Mouse (Mus musculus) neural tube, embryonic 14.5 days (tissue): Measurements from ENCODE around the gene Armc9. TPM values are rescaled to one million over a fixed set of nuclear protein-coding genes. Genes with fewer than 3 reads are reported as not detected.

Experiments
- ATAC-seq: fragments of 200-750 bp; cut with Nextera tagmentation; 2 replicates; pipeline ENCODE4 v1.8.0; 2017; ENCODE audit warnings: low read depth, mild to moderate bottlenecking, moderate TSS enrichment, moderate library complexity
- H3K27ac ChIP-seq: fragments of 300-500 bp; sonication (generic); 2 replicates; pipeline ENCODE4 v1.5.1; 2014; ENCODE audit warnings: low read depth, mild to moderate bottlenecking, control low read depth, low read length, moderate library complexity, mixed read lengths
- H3K27me3 ChIP-seq: fragments of 300-500 bp; sonication (generic); 2 replicates; pipeline ENCODE4 v1.6.1; 2014; ENCODE audit warnings: low read length; ENCODE audit not compliant: control insufficient read depth, insufficient read depth
- H3K36me3 ChIP-seq: fragments of 300-500 bp; sonication (generic); 2 replicates; pipeline ENCODE4 v1.6.1; 2014; ENCODE audit warnings: low read length, mixed read lengths; ENCODE audit not compliant: control insufficient read depth, insufficient read depth
- H3K4me1 ChIP-seq: fragments of 300-500 bp; sonication (generic); 2 replicates; pipeline ENCODE4 v1.6.1; 2014; ENCODE audit warnings: low read length; ENCODE audit not compliant: control insufficient read depth, insufficient read depth
- H3K4me2 ChIP-seq: fragments of 300-500 bp; sonication (generic); 2 replicates; pipeline ENCODE4 v1.6.1; 2014; ENCODE audit warnings: mild to moderate bottlenecking, low read depth, low read length, control low read depth
- H3K4me3 ChIP-seq: fragments of 300-500 bp; sonication (generic); 2 replicates; pipeline ENCODE4 v1.5.1; 2014; ENCODE audit warnings: low read depth, low read length, control low read depth, mixed read lengths
- H3K9ac ChIP-seq: fragments of 300-500 bp; sonication (generic); replicated peaks from 2 replicates; pipeline ENCODE4 v1.6.1; 2014; ENCODE audit warnings: low read depth, mild to moderate bottlenecking, control low read depth, low read length, mixed read lengths
- H3K9me3 ChIP-seq: fragments of 300-500 bp; sonication (generic); 2 replicates; pipeline ENCODE4 v1.6.1; 2016; ENCODE audit warnings: low read length; ENCODE audit not compliant: control insufficient read depth
- WGBS: fragments of 180-500 bp; shearing (Covaris S2); extraction: QIAGEN DNeasy Blood & Tissue Kit; methylation state at CpG from one replicate; pipeline ENCODE4 v1.1.7; 2014; 5-methylcytosine and 5-hydroxymethylcytosine counted together
- polyA plus RNA-seq: library from polyadenylated mRNA; unstranded; fragments of >200 nt; fragmentation: Nextera tagmentation; extraction: Ambion mirVana; gene quantifications from 2 replicates; pipeline ENCODE4 v1.2.1, GENCODE M21; 2014

Gene Armc9
- polyA plus RNA-seq, 1 experiment from 2014 or later: 38.4 TPM

DNA sequence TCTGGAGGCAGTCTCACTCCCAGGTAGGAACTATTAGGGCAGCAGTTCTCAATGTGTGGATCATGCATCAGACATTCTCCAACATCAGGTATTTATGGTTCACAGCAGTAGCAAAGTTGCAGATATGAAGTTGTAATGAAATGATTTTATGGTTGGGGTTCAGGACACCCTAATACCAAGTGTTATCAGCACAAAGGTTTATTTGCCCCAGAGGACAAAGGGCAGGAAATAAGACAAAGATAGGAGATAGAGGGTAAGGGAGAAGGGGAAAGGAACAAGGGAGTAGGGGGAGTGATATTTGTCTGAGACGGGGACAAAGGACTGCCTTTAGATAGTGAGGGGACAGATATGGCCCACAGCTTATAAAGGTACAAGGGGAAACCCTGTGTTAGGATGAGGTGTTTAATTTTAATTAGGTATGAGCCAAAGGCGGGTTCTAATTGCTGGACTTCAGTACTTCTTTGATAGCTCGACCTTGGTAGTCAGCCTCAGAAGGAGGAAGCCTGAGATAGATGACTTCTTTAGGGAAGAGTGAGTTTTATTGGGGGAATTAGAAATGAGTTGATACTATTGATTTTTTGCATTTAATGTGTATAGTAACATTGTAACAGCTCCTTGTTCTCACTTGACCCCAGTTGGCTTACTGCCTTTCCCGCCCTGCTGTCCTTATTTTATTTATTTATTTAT, 29.1 kb downstream of the Armc9 start:
- ATAC-seq: no peak
- no peaks in the 10 kb centered on the region for H3K9me3 ChIP-seq
- H3K27me3 ChIP-seq: no peaks in the 10 kb centered on the region
- WGBS: 89% methylated on average over 4 of the region's 4 CpGs
- H3K4me1 ChIP-seq: no peaks in the 10 kb centered on the region
- H3K4me2 ChIP-seq: no peak overlapping the region
- H3K27ac ChIP-seq: no peak overlapping the region
- peaks cover 4% of the 10 kb centered on the region; the same call in 1 of the 2 replicates for H3K36me3 ChIP-seq
- no peak overlapping the region for H3K4me3 ChIP-seq
- H3K9ac ChIP-seq: no peak overlapping the region

DNA sequence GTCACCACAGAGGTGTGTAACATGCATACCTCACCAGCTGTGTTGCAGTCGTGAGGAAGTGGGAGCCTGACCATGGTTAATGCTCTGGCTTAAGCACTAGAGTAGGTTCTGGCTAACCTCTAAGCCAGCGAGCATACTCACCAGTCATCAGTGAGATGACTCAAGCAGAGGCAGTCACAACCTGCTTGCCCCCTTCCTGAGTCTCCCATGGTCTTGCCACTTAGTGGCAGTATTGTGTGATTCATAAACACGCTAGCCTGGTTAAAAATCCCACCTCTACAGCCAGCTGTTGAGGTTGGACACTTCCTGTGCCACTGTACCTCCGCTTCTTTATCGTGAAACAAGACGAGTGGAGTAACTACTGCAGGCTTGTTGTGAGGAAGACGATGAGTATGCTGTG, 32.2 kb downstream of the Armc9 start:
- Histone ChIP-seq H3K4me1 (no peaks in the 10 kb centered on the region), H3K4me3 (no peak overlapping the region), H3K27me3 (no peaks in the 10 kb centered on the region), H3K9ac (no peak overlapping the region), H3K36me3 (peaks cover 11% of the 10 kb centered on the region; the same call in 1 of the 2 replicates), H3K4me2 (no peak overlapping the region), H3K9me3 (no peaks in the 10 kb centered on the region), H3K27ac (no peak overlapping the region)
- WGBS: 92% methylated on average over 7 of the region's 7 CpGs
- ATAC-seq: no peak

DNA sequence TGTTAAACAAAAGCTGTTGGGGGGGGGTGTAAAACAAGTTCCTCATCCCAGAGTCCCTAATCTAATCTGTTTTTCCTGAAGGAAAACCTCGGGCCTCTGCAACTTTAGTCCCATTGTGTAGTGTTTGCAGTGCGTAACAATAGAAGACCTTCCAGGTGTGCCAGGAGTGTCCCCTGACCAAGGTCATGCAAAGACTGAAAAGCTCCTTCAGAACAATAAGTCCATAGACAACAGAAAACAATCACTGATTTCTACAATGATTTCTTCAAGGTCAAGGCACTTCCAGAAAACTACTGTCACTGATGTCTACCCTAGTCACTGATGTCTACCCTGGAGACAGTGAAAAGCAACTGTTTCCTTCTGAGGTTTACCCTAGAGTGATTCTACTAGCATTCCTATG, 33.3 kb downstream of the Armc9 start:
- Histone ChIP-seq H3K4me3 (no peak overlapping the region), H3K9me3 (no peaks in the 10 kb centered on the region), H3K9ac (no peak overlapping the region), H3K27ac (no peak overlapping the region), H3K27me3 (no peaks in the 10 kb centered on the region), H3K36me3 (peaks cover 11% of the 10 kb centered on the region; the same call in 1 of the 2 replicates), H3K4me1 (no peaks in the 10 kb centered on the region), H3K4me2 (no peak overlapping the region)
- WGBS: 69% methylated on average over 2 of the region's 2 CpGs
- no peak for ATAC-seq

DNA sequence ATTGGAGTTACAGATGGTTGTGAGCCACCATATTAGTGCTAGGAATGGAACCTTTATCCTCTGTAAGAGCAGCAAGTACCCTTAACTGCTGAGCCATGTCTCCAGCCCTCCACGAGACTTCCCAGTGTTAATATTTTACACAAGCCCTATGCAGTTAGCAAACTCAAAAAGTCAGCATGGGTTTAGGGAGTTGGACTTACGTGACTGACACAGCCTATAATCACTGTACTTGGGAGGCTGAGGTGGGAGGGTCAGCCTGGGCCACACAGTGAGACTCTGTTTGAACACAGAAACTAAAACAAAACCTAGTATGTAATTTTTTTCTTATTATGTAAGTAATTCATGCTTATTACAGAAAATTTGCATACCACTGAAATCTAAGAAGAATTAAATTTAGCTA, 33.7 kb downstream of the Armc9 start:
- Histone ChIP-seq H3K4me3 (no peak overlapping the region), H3K36me3 (peaks cover 11% of the 10 kb centered on the region; the same call in 1 of the 2 replicates), H3K27me3 (no peaks in the 10 kb centered on the region), H3K9me3 (no peaks in the 10 kb centered on the region), H3K4me2 (no peak overlapping the region), H3K4me1 (no peaks in the 10 kb centered on the region), H3K9ac (no peak overlapping the region), H3K27ac (no peak overlapping the region)
- no peak for ATAC-seq
- 89% methylated on average over 2 of the region's 2 CpGs for WGBS

DNA sequence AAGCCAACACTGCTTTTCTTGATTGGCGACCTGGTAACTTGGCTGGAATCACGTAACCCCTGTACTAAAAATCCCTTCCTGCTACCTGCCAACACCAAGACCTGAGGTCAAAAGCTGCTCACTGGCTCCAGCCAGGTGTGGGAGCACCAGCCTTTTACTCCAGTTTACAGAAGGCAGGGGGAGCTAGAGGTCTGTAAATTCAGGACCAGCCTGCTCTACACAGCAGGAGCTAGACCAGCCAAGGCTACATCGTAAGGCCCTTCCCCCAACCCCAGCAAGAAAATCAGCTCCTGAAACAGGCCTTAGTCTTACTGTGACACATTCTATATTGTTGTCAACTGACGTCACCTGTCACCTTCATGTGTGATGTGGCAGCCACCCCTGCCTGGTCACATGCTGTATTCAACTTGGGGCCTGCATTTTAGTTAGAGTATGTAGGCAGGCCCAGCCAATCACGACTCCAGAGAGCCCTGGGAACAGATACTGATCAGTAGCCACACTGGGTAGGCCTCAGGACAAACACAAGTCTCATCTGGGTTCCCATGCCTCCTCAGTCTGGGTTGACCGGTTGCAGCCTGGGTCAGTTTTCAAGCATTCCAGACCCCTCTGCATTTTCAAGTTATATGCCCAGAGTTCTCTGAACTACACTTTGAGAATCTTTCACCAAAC, 34.6 kb downstream of the Armc9 start:
- H3K27me3 ChIP-seq: no peaks in the 10 kb centered on the region
- H3K36me3 ChIP-seq: peaks cover 14% of the 10 kb centered on the region; the same call in 1 of the 2 replicates
- H3K4me1 ChIP-seq: no peaks in the 10 kb centered on the region
- no peaks in the 10 kb centered on the region for H3K9me3 ChIP-seq
- no peak for ATAC-seq
- 86% methylated on average over 6 of the region's 6 CpGs for WGBS
- no peak overlapping the region for H3K9ac ChIP-seq
- no peak overlapping the region for H3K4me3 ChIP-seq
- H3K27ac ChIP-seq: no peak overlapping the region
- H3K4me2 ChIP-seq: no peak overlapping the region

DNA sequence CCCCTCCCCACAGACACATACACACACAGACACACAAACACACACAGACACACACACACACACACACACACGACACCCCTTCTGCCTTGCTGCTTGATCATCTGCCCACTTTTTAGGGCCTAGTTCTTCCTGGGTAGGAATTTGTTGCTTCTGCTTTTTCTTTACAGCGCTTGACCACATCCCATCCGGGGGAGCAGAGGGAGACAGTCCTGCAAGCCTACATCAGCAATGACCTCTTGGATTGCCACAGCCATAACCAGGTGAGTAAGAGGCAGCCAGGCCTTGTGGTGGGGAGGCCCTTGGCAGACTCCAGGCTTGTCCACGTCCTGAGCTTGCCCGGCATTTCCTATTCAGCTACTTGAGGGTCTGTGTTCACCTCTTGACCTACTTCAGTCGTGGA, 36.3 kb downstream of the Armc9 start:
- H3K4me2 ChIP-seq: no peak overlapping the region
- H3K4me3 ChIP-seq: no peak overlapping the region
- WGBS: 92% methylated on average over 6 of the region's 6 CpGs
- ATAC-seq: no peak
- no peak overlapping the region for H3K27ac ChIP-seq
- no peaks in the 10 kb centered on the region for H3K9me3 ChIP-seq
- no peak overlapping the region for H3K9ac ChIP-seq
- peaks cover 14% of the 10 kb centered on the region; the same call in 1 of the 2 replicates for H3K36me3 ChIP-seq
- H3K27me3 ChIP-seq: no peaks in the 10 kb centered on the region
- no peaks in the 10 kb centered on the region for H3K4me1 ChIP-seq

DNA sequence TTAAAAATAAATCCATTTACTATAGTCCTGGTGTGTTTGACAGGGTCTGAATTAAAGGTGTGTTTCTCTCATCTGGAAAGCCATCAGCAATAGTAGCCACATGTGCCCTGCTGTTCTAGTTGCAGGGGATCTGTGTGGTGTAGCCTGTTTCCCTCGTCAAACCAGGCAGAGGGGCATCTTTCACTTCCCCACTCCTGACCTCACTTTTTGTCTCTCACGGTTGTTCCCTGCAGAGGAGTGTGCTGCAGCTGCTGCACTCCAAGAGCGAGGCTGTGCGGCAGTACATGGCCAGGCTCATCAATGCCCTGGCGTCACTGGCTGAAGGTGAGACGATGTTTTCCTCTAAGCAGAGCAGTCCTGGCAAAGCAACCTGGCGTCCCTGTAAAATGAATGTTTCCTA, 39.5 kb downstream of the Armc9 start:
- no peak overlapping the region for H3K9ac ChIP-seq
- no peak overlapping the region for H3K27ac ChIP-seq
- H3K27me3 ChIP-seq: no peaks in the 10 kb centered on the region
- no peak overlapping the region for H3K4me3 ChIP-seq
- ATAC-seq: no peak
- no peaks in the 10 kb centered on the region for H3K4me1 ChIP-seq
- 74% methylated on average over 7 of the region's 7 CpGs for WGBS
- peaks cover 28% of the 10 kb centered on the region for H3K36me3 ChIP-seq
- H3K4me2 ChIP-seq: no peak overlapping the region
- no peaks in the 10 kb centered on the region for H3K9me3 ChIP-seq

DNA sequence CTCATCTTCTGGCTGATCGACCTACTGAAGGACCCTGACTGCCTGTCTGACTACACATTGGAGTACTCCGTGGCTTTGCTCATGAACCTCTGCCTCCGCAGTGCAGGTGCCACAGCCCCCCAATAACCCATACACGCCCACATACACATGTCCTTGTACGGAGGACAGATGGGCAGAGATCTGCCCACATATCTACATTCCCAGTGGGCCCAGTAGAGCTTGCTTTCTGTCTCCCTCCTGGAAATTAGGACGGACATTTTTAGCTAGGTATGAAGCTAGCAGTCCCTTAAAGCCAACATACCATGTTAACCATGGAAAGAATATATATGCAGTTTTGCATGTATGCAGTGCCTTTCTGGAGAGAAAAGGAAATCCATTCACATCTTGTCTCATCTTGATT, 43.7 kb downstream of the Armc9 start:
- Histone ChIP-seq H3K4me2 (no peak overlapping the region), H3K27me3 (no peaks in the 10 kb centered on the region), H3K9me3 (no peaks in the 10 kb centered on the region), H3K27ac (no peak overlapping the region), H3K36me3 (peaks cover 33% of the 10 kb centered on the region), H3K4me3 (no peak overlapping the region), H3K9ac (no peak overlapping the region), H3K4me1 (no peaks in the 10 kb centered on the region)
- no peak for ATAC-seq
- 59% methylated on average over 6 of the region's 6 CpGs for WGBS

DNA sequence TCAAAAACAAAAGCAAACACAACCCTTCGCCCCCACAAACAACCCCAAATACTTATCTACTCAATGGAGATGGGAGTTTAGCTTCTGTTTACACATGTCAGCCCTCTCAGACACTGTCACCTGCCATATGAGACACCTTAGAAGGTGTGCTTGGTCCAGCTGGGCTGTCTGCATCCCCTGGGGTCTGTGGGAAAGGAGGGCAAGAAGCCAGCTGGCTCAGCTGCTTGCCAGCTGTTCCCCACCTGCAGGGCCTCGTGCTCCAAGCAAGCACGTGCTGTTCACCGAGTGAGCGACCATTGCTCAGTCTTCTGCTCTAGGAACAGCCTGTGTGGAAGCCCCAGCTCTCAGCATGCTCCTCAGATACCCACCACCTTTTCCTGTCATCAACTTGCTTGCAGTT, 44.4 kb downstream of the Armc9 start:
- Histone ChIP-seq H3K27me3 (no peaks in the 10 kb centered on the region), H3K9me3 (no peaks in the 10 kb centered on the region), H3K36me3 (peaks cover 38% of the 10 kb centered on the region), H3K4me2 (no peak overlapping the region), H3K9ac (no peak overlapping the region), H3K27ac (no peak overlapping the region), H3K4me3 (no peak overlapping the region), H3K4me1 (no peaks in the 10 kb centered on the region)
- 73% methylated on average over 5 of the region's 5 CpGs for WGBS
- no peak for ATAC-seq
